Mouse (Mus musculus) hindbrain, embryonic 14.5 days (tissue): ENCODE data around the gene Abcb9. TPM values are rescaled to one million over a fixed set of nuclear protein-coding genes. Genes with fewer than 3 reads are reported as not detected.

ENCODE experiments used
- ATAC-seq: fragments of 200-750 bp; cut with Nextera tagmentation; 2 replicates; pipeline ENCODE4 v1.8.0; 2017; ENCODE audit warnings: moderate number of reproducible peaks, mild to moderate bottlenecking, moderate TSS enrichment, moderate library complexity; ENCODE audit not compliant: low FRiP score
- DNase-seq: peaks from one replicate; pipeline ENCODE4 v3.0.0-alpha.2; 2015; ENCODE audit warnings: low spot score
- H3K27ac ChIP-seq: fragments of 300-500 bp; sonication (generic); 2 replicates; pipeline ENCODE4 v1.5.1; 2014; ENCODE audit warnings: mild to moderate bottlenecking, moderate library complexity
- H3K27me3 ChIP-seq: fragments of 300-500 bp; sonication (generic); 2 replicates; pipeline ENCODE4 v1.6.1; 2014; ENCODE audit warnings: mild to moderate bottlenecking, low read length, mixed read lengths; ENCODE audit not compliant: control insufficient read depth, insufficient read depth
- H3K36me3 ChIP-seq: fragments of 300-500 bp; sonication (generic); replicated peaks from 2 replicates; pipeline ENCODE4 v1.6.1; 2014; ENCODE audit not compliant: control insufficient read depth, insufficient read depth
- H3K4me1 ChIP-seq: fragments of 300-500 bp; sonication (generic); replicated peaks from 2 replicates; pipeline ENCODE4 v1.6.1; 2014; ENCODE audit warnings: antibody characterized with exemption, low read length, mixed read lengths; ENCODE audit not compliant: control insufficient read depth, insufficient read depth
- H3K4me2 ChIP-seq: fragments of 300-500 bp; sonication (generic); replicated peaks from 2 replicates; pipeline ENCODE4 v1.6.1; 2014; ENCODE audit warnings: mild to moderate bottlenecking, moderate library complexity
- H3K4me3 ChIP-seq: fragments of 300-500 bp; sonication (generic); replicated peaks from 2 replicates; pipeline ENCODE4 v1.5.1; 2014; ENCODE audit warnings: mild to moderate bottlenecking, low read length
- H3K9ac ChIP-seq: fragments of 300-500 bp; sonication (generic); 2 replicates; pipeline ENCODE4 v1.6.1; 2014
- H3K9me3 ChIP-seq: fragments of 300-500 bp; sonication (generic); 2 replicates; pipeline ENCODE4 v1.6.1; 2016; ENCODE audit warnings: low read length; ENCODE audit not compliant: control insufficient read depth
- WGBS: fragments of 180-500 bp; shearing (Covaris S2); extraction: QIAGEN DNeasy Blood & Tissue Kit; methylation state at CpG from one replicate; pipeline ENCODE4 v1.1.7; 2014; 5-methylcytosine and 5-hydroxymethylcytosine counted together
- polyA plus RNA-seq: library from polyadenylated mRNA; unstranded; fragments of >200 nt; fragmentation: Nextera tagmentation; extraction: Ambion mirVana; gene quantifications from 2 replicates; pipeline ENCODE4 v1.2.1, GENCODE M21; 2014

The Abcb9 gene
- polyA plus RNA-seq, 1 experiment from 2014 or later: 13.2 TPM

DNA sequence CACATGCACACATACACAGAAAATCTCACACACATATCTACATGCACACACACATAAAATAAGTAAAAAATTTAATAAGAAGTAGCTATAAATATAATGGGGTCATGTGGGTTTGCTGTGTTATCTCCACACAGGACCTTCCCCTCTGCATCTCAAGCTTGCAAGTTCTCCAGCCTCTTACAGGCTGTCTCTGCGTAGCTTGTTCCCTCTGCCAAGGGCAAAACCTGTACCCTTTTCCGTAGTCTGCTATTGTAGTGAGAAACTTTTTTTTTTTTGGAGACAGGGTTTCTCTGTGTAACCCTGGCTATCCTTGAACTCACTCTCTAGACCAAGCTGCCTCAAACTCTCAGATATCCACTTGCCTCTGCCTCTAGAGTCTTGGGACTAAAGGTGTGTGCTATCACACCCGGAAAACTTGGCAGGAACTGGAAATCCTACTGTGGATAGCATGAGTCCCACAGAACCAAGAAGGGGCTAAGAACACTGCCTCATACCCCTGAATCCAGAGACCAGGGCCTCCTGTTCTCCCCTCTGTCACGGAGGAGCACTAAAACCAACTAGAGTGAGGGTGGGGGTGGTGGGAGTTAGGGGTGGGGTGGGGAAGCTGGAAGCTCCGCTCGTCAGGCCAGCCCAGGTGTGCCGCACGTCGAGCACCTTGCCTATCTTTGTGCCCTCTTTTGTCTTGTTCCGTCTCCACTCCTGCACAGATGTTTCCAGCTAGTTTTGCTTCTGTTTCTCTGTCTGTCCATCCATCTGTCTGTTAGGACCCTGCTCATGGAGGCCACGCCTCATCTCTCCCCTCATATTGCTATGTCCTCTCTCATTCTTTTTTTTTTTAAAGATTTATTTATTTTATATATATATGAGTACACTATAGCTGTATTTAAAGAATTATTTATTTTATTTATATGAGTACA is 4.8 kb upstream of the Abcb9 start:
- H3K9ac ChIP-seq: no peak overlapping the region
- no peak for ATAC-seq
- H3K9me3 ChIP-seq: no peaks in the 10 kb centered on the region
- no peak overlapping the region for H3K4me3 ChIP-seq
- no peak for DNase-seq
- WGBS: 93% methylated on average over 11 of the region's 11 CpGs
- H3K27ac ChIP-seq: no peak overlapping the region
- H3K4me2 ChIP-seq: no peak overlapping the region
- no peaks in the 10 kb centered on the region for H3K4me1 ChIP-seq
- 0 out of 2 replicates have a peak, but pooled peaks cover 3% of the 10 kb centered on the region for H3K27me3 ChIP-seq
- H3K36me3 ChIP-seq: no peaks in the 10 kb centered on the region

- DNase-seq (no peak), ATAC-seq (no peak)
- H3K27ac ChIP-seq: no peak overlapping the region
- H3K4me2 ChIP-seq: no peak overlapping the region
- no peak overlapping the region for H3K9ac ChIP-seq
- H3K36me3 ChIP-seq: no peaks in the 10 kb centered on the region
- WGBS: 86% methylated on average over 2 of the region's 2 CpGs
- no peaks in the 10 kb centered on the region for H3K9me3 ChIP-seq
- H3K27me3 ChIP-seq: 0 out of 2 replicates have a peak, but pooled peaks cover 3% of the 10 kb centered on the region
- no peak overlapping the region for H3K4me3 ChIP-seq
- no peaks in the 10 kb centered on the region for H3K4me1 ChIP-seq
Measured at GRCm38 (mm10) chr5:124098923-124099322, 3.3 kb upstream of the Abcb9 start.

DNA sequence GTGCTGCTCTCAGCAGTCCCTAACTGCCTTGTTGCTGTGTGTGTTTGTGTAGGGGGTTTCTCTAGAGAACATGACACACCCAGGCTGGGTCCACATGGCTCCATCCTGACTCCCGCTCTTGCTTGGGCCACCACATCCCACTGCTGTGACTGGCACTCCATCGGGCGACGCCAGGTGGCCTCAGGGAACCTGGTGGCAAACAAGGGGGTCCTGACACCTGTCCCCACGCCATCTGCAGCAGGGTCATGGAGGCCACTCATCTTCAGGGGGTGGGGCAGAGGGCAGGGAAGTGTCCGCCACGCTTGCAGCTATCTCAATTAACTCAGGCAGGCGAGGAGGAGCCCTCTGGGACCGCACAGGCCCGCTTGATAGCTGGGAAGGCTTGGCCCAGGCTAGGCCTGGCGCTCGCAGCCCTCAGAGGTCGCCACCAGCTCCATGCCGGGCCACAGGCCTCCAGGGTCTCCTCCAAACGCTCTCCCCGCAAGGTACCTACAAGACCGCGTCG is 469 bp downstream of the Abcb9 start:
- H3K9ac ChIP-seq: peak overlapping the region; percentile 53
- no peak overlapping the region for H3K27ac ChIP-seq
- no peaks in the 10 kb centered on the region for H3K36me3 ChIP-seq
- peak overlapping the region; percentile 50 for H3K4me2 ChIP-seq
- DNase-seq (no peak), ATAC-seq (peak; percentile 50)
- H3K4me3 ChIP-seq: peak overlapping the region; percentile 40
- H3K4me1 ChIP-seq: no peaks in the 10 kb centered on the region
- no peaks in the 10 kb centered on the region for H3K9me3 ChIP-seq
- H3K27me3 ChIP-seq: 0 out of 2 replicates have a peak, but pooled peaks cover 3% of the 10 kb centered on the region
- WGBS: 9% methylated on average over 19 of the region's 19 CpGs

DNA sequence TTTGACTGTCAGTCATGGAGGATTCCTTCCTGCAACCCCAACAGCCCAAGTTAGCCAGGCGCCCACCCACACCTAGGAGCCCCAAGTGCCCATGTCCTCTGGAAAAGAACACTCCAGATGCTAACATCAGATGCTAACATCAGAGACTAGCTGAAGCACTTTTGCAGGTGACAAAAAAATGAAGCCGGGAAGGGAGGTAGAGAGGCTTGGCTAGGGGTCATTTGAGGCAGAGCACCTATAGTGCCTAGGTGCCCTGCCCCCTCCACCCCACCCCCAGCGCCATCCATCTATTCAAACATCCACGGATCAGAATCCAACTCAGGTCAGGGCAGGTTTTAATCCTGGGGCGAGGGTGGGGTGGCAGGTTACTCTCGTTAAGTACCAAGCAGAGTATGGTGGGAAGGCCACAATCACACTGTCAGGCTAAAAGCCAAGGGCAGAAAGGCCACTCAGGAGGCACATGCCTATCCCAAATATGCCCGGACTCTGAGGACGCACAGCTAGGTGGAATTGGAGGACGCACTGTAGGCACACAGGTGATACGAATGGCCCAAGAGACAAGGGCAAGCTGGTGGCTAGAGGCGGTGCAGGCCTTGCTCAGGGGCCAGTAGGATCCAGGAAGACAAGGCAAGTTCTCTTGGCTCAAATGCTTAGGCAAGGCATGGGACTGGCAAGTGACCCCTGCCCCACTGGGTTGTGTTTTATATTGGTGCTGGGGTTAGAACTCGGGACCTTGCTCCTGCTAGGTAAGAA is 1.6 kb downstream of the Abcb9 start:
- H3K4me2 ChIP-seq: peak overlapping the region; percentile 50; the same call in 1 of the 2 replicates

DNA sequence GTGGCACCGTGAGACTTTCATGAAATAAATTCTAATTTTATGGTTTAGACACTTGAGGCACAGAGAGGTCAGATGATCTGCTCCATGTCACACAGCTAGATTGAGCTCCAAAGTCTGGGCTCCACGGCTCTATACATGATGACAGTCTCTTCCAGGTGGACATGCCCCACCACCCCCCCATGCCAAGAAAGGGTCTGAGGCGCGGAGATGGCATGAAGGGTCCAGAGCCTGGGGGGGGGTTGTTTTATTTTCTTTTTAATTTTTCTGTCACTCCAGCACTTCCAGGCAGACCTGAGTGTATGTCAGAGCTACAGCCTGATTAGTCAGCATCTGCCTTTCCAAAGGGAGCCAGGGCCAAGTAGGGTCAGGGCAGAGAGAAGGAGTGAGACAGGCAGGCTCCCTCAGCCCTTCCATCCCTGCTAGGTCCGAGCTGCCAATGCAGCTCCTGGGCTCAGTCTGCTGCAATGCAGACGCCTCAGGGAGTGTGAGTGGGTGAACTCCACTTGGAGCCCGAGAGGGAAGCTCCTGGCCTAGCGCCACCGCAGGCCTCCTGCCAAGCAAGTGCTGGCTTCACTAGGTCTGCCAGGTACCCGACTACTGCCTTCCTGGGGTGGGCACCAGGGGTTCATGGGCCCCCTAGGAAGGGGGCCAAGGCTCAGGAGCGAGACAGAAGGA is 2.3 kb downstream of the Abcb9 start:
- Histone ChIP-seq H3K4me1 (no peaks in the 10 kb centered on the region), H3K27me3 (0 out of 2 replicates have a peak, but pooled peaks cover 3% of the 10 kb centered on the region), H3K36me3 (no peaks in the 10 kb centered on the region), H3K9ac (no peak overlapping the region), H3K9me3 (no peaks in the 10 kb centered on the region), H3K27ac (no peak overlapping the region), H3K4me2 (no peak overlapping the region), H3K4me3 (no peak overlapping the region)
- DNase-seq (no peak), ATAC-seq (no peak)
- 73% methylated on average over 11 of the region's 11 CpGs for WGBS

More for the DNA sequence above, 1.6 kb downstream of the Abcb9 start:
- H3K4me3 ChIP-seq: no peak overlapping the region
- WGBS: 86% methylated on average over 12 of the region's 12 CpGs
- H3K9ac ChIP-seq: no peak overlapping the region
- H3K27ac ChIP-seq: no peak overlapping the region
- H3K27me3 ChIP-seq: 0 out of 2 replicates have a peak, but pooled peaks cover 3% of the 10 kb centered on the region
- no peak for ATAC-seq
- no peak for DNase-seq
- no peaks in the 10 kb centered on the region for H3K9me3 ChIP-seq
- H3K4me1 ChIP-seq: no peaks in the 10 kb centered on the region
- H3K36me3 ChIP-seq: no peaks in the 10 kb centered on the region

DNA sequence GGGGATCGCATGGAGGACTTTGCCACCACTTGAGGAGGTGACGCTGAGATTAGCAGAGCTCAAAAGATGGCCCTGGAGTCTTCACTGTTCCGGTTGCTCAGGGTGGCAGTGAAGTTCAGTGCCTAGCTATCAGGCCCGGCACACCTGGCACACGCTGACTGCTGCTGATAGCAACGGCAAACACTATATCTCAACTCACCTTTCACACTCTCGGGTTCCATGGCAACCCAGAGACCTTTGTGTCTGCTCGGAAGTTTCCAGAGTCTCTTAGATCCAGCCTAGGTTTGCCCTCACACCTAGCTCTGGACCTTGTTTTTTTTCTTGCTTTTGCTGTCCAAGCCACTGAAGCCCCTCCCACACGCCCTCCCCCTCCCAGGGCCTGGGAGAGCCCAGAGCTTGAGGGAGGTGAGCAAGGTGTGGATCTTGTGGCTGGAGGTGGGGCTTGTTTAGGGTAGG is 3.6 kb downstream of the Abcb9 start:
- no peaks in the 10 kb centered on the region for H3K4me1 ChIP-seq
- no peaks in the 10 kb centered on the region for H3K36me3 ChIP-seq
- no peaks in the 10 kb centered on the region for H3K9me3 ChIP-seq
- H3K27me3 ChIP-seq: 0 out of 2 replicates have a peak, but pooled peaks cover 3% of the 10 kb centered on the region
- H3K4me3 ChIP-seq: no peak overlapping the region
- 73% methylated on average over 9 of the region's 9 CpGs for WGBS
- ATAC-seq (no peak), DNase-seq (no peak)
- no peak overlapping the region for H3K27ac ChIP-seq
- no peak overlapping the region for H3K9ac ChIP-seq
- H3K4me2 ChIP-seq: no peak overlapping the region

- H3K4me1 ChIP-seq: no peaks in the 10 kb centered on the region
- no peak for DNase-seq
- H3K27me3 ChIP-seq: no peaks in the 10 kb centered on the region
- no peak overlapping the region for H3K27ac ChIP-seq
- no peak for ATAC-seq
- no peak overlapping the region for H3K4me2 ChIP-seq
- H3K4me3 ChIP-seq: no peak overlapping the region
- H3K9me3 ChIP-seq: no peaks in the 10 kb centered on the region
- 87% methylated on average over 23 of the region's 23 CpGs for WGBS
- no peak overlapping the region for H3K9ac ChIP-seq
- no peaks in the 10 kb centered on the region for H3K36me3 ChIP-seq
Measured at GRCm38 (mm10) chr5:124089868-124090267, 5.7 kb downstream of the Abcb9 start.

GRCm38 (mm10) chr5:124086876-124087275 is 8.7 kb downstream of the Abcb9 start:
- Histone ChIP-seq H3K4me2 (no peak overlapping the region), H3K4me3 (no peak overlapping the region), H3K4me1 (no peaks in the 10 kb centered on the region), H3K9ac (no peak overlapping the region), H3K36me3 (no peaks in the 10 kb centered on the region), H3K9me3 (no peaks in the 10 kb centered on the region), H3K27ac (no peak overlapping the region), H3K27me3 (no peaks in the 10 kb centered on the region)
- DNase-seq (no peak), ATAC-seq (no peak)
- 87% methylated on average over 4 of the region's 4 CpGs for WGBS
